Mouse (Mus musculus) olfactory bulb, adult 2 months (tissue): ENCODE measurements at regions not wholly inside any gene's neighbourhood (a gene's known extent, or its start where the extent isn't known, plus 50 kb on each side); places are given as distances from the start of the nearest gene placed in this dataset.

ENCODE experiments used
- CTCF ChIP-seq: fragments of 200-500 bp; IDR thresholded peaks from 2 replicates; pipeline ENCODE4 v1.5.1; 2012; ENCODE audit warnings: low read depth, mild to moderate bottlenecking, low read length, moderate library complexity; ENCODE audit not compliant: insufficient read depth
- POLR2A ChIP-seq: fragments of 200-500 bp; IDR thresholded peaks from 2 replicates; pipeline ENCODE4 v1.6.1; 2012; ENCODE audit warnings: mild to moderate bottlenecking, low read depth, low read length, moderate library complexity; ENCODE audit not compliant: insufficient read depth

DNA sequence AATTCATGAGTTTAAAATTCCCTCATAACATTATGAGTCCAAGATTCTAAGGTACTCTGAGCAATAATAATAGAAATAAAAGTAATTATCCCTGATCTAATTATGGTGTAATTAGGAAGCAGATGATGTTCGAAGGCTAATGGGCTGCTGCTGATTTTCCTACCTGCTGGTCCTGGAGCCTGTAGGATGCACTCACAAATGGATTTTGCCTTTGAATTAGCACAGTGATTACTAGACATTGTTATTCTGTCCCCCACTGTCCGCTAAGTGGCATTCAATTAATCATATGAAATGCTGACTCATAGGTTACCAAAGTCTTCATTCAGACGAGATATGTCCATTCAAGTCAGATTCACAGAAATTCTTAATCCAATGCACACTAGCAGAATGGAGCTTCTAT is 246.0 kb upstream of the Klf6 start:
- no peak for TF ChIP-seq CTCF
- TF ChIP-seq POLR2A, result no peak
